Mouse (Mus musculus): Measurements from ENCODE around the gene Acot12.
"Not testable (repeated sequence)": the region's sequence is repeated elsewhere in the genome, so short reads cannot be mapped to it uniquely, and the experiment has no call there.

Acot12 gene

GRCm38 (mm10) chr13:91759791-91760190, 18.5 kb downstream of the Acot12 start:
- DNase-seq (ENCODE audit: extremely low spot score, low spot score): no peak

GRCm38 (mm10) chr13:91760302-91761050, 19.2 kb downstream of the Acot12 start:
- DNase-seq (ENCODE audit: extremely low spot score, low spot score): no peak

- DNase-seq (ENCODE audit: extremely low spot score, low spot score): no peak
Measured at GRCm38 (mm10) chr13:91761654-91762445, 20.5 kb downstream of the Acot12 start.

- not testable (repeated sequence) for DNase-seq (ENCODE audit: extremely low spot score, low spot score)
Measured at GRCm38 (mm10) chr13:91763654-91764053, 22.3 kb downstream of the Acot12 start.

- no peak for DNase-seq (ENCODE audit: extremely low spot score, low spot score)
Measured at GRCm38 (mm10) chr13:91765627-91766026, 24.3 kb downstream of the Acot12 start.

- DNase-seq (ENCODE audit: extremely low spot score, low spot score): no peak
Measured at GRCm38 (mm10) chr13:91768683-91769651, 27.7 kb downstream of the Acot12 start.

GRCm38 (mm10) chr13:91778092-91778491, 36.8 kb downstream of the Acot12 start:
- DNase-seq (ENCODE audit: extremely low spot score, low spot score): no peak

GRCm38 (mm10) chr13:91779892-91780291, 38.6 kb downstream of the Acot12 start:
- no peak for DNase-seq (ENCODE audit: extremely low spot score, low spot score)

GRCm38 (mm10) chr13:91792035-91792434, 50.7 kb downstream of the Acot12 start:
- no peak for DNase-seq (ENCODE audit: extremely low spot score, low spot score)

- no peak for DNase-seq (ENCODE audit: extremely low spot score, low spot score)
Measured at GRCm38 (mm10) chr13:91794926-91795436, 53.7 kb downstream of the Acot12 start.

GRCm38 (mm10) chr13:91795593-91795992, 54.3 kb downstream of the Acot12 start:
- no peak for DNase-seq (ENCODE audit: extremely low spot score, low spot score)

- no peak for DNase-seq (ENCODE audit: extremely low spot score, low spot score)
Measured at GRCm38 (mm10) chr13:91796003-91796402, 54.7 kb downstream of the Acot12 start.

GRCm38 (mm10) chr13:91796916-91797315, 55.6 kb downstream of the Acot12 start:
- DNase-seq (ENCODE audit: extremely low spot score, low spot score): no peak

GRCm38 (mm10) chr13:91797442-91797841, 56.1 kb downstream of the Acot12 start:
- DNase-seq (ENCODE audit: extremely low spot score, low spot score): no peak

- DNase-seq (ENCODE audit: extremely low spot score, low spot score): no peak
Measured at GRCm38 (mm10) chr13:91801726-91802125, 60.4 kb downstream of the Acot12 start.

- DNase-seq (ENCODE audit: extremely low spot score, low spot score): peak; percentile 92
Measured at GRCm38 (mm10) chr13:91807155-91807839, 66.0 kb downstream of the Acot12 start, which contains the start of gene Zcchc9. TSS of gene Zcchc9 (minus strand) at chr13:91807705.

- DNase-seq (ENCODE audit: extremely low spot score, low spot score): peak; percentile 26
Measured at GRCm38 (mm10) chr13:91807874-91808575, 66.7 kb downstream of the Acot12 start.

GRCm38 (mm10) chr13:91809476-91809875, 68.2 kb downstream of the Acot12 start:
- DNase-seq (ENCODE audit: extremely low spot score, low spot score): no peak

GRCm38 (mm10) chr13:91814670-91815069, 73.4 kb downstream of the Acot12 start:
- no peak for DNase-seq (ENCODE audit: extremely low spot score, low spot score)

GRCm38 (mm10) chr13:91823735-91824134, 82.4 kb downstream of the Acot12 start:
- DNase-seq (ENCODE audit: extremely low spot score, low spot score): no peak

All from neural tube, embryonic 10.5 days (tissue).